Mouse (Mus musculus): ENCODE measurements around the gene Myo9b.
"Not testable (repeated sequence)": the region's sequence is repeated elsewhere in the genome, so short reads cannot be mapped to it uniquely, and the experiment has no call there.

Gene Myo9b

DNA sequence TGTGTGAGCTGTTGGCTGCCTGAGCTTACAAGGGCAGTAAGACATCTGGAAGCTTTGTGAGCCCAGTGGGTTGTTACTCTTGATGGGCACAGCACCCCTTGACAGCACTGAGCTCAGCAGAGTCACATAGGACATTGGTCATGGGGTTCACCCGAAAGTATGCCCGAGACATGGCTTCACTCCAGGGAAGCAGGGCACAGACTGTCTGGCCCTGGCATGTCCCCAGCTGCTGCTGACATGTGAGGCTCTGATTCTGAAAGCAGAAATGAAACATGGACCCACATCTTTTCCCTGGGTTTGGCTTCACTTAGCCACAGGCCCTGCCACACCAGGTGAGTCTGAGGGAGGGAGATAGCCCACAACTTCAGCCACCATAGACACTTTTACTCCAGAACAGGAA is 24.3 kb downstream of the Myo9b start:
- in situ Hi-C loops (cut with MboI, MseI), result no loop called here

DNA sequence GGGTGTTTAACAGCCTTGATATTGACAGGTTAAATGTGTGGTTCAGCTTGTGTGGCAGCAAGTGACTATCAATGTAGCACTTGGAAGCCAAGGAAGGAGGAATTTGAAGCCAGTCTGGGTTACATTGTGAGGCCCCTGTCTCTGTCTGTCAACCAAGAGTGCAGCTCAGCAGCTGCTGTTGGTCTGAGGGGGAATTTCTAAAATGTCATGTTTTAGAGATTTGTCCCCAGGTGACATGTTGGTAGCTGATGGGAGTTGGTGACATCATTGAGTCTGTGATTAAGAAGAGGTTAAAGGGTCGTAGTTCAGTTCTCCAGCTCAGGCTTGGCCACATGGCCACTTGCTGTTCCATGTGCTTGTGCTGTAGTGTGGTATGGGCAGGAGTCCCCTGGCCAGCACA is 24.9 kb downstream of the Myo9b start:
- in situ Hi-C loops (cut with MboI, MseI), result no loop called here

DNA sequence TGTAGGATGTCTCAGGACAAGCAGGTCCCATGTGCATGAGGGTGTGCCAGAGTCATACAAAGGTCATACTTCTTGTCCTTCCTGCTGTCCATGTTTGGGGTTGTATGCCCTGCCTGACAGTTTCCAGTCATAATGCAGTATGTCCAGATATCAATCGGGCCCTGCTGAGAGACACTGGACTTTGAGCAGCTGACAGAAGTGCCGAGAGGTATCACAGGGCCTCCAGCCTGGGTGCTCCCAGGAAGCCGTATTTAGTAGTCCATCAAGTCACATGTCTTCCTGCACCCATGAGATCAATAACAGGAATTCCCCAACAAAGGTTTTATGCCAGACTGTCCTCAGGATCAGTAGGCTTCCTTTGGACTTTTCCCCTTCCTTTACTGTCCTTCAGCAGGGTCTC is 27.2 kb downstream of the Myo9b start:
- in situ Hi-C loops (cut with MboI, MseI), result no loop called here

DNA sequence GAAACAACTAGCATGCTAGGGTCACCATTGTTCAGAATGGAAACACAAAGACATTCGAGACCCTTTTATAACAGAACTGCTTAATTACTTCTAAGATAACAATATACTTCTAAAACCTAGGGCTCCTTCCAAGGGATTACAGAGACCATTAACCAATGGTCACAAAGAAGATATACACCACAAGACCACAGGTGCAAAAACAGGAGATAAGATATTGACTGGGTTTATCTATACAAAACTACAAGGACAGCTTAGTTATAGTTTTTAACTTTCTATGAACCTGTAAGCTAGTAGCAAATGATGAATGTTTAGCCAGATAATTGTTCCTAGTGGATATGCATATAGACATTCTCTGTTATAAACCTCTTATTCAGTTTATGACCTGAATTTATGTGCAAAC is 30.3 kb downstream of the Myo9b start:
- in situ Hi-C loops (cut with MboI, MseI), result no loop called here

DNA sequence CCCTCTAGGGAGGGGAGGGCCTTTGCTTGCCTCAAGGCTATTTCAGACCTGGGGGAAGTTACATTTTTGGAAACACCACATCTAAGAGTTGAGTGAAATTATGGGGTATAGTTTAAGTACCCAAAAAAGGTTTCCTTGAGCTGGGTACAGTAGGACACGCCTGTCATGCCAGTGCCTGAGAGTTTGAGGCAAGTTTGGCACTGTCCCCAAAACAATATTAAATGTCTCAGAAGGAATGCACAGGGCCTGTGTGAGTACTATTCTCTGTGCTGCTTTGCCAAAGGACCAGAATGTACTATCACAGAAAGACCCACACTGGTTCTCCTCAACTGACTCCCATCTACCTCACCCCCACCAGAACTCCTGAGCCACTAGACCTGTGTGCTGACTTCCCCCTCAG is 31.1 kb downstream of the Myo9b start:
- in situ Hi-C loops (cut with MboI, MseI), result no loop called here

DNA sequence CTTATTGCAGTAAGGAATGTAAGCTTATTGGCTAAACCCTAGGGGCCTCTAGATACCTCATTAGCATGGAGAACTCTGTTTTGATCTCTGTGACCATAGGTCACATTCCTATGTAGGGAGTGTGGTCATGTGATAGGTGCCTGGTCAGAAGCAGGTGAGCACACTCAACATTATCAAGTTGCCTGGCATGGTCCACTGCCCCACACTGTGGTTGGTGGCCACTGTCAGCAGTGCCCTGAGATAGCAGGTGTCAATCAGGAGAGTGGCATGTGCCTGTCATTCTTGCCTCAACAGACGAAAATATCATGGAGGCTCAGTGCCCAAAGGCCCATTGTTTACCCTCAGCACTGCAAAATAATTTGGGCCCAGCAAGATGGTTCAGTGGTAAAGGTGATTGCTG is 33.5 kb downstream of the Myo9b start:
- in situ Hi-C loops (cut with MboI, MseI), result no loop called here

DNA sequence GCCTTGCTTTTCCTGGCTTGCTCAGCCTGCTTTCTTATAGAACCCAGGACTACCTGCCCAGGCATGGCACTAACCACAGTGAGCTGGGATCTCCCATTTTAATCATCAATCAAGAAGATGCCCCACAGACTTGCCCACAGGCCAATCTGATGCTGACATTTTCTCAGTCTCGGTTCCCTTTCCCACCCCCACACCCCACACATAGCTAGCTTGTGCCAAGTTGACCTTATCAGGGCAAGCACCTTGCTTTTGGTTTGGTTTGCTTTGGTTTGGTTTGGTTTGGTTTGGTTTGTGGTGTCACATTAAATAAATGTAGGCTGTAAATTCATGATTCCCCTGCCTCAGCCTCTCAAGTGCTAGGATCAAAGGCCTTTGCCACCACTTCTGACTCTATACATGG is 34.9 kb downstream of the Myo9b start:
- in situ Hi-C loops (cut with MboI, MseI), result no loop called here

DNA sequence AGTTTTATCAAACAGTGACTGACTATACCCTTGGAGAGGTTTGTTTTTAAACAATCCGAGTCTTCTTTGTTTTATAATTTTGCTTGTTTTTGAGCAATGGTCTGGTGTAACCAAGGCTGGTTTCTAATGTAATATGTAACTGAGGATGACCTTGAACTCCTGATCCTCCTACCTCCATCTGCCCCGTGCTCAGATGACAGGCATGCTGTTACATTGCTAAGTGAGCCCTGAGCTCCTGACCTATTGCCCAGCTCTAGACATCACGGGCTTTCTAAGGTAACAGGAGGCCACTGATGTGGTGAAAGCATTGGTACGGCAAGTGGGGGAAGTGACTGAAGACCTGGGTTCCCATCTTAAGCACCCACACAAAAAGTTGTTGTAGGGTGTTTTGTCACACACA is 35.4 kb downstream of the Myo9b start:
- in situ Hi-C loops (cut with MboI, MseI), result no loop called here

DNA sequence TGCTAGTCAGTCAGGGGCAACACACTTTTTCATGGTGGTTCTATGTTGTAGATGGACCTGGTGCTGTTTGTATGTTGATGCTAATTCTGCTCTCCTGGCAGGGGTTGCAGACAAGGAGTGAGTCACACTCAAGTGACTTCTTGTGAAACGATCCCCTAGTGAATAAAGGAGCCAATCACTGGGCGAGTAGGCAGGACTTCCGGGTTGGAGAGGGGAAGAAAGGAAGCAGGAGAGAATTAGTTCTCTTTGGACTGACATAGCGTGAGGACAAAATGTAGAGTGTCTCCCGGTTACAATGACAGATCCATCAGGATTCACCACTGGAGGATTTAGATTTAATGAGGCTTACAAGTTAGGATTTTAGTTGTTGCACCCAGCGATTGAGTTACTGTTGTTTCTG is 37.9 kb downstream of the Myo9b start:
- in situ Hi-C loops (cut with MboI, MseI), result no loop called here

DNA sequence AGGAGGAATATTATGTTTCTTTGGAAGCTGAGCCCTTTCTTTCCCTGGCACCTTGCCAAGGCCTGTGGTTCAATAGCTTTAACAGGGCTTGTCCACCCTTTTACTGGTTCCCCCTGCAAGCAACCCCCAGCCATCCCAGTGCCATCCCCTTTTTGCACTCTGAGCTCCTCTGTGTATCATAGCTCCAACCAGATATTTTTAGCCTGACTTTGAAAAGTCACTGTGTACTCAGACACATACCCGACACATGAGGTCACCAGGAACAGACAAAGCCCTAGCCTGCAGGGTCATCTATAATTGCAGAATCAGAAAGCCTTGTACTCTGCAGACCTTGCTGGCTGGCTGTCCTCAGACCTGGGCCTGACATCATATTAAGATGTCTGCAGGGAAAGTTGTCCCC is 40.2 kb downstream of the Myo9b start:
- in situ Hi-C loops (cut with MboI, MseI), result no loop called here

DNA sequence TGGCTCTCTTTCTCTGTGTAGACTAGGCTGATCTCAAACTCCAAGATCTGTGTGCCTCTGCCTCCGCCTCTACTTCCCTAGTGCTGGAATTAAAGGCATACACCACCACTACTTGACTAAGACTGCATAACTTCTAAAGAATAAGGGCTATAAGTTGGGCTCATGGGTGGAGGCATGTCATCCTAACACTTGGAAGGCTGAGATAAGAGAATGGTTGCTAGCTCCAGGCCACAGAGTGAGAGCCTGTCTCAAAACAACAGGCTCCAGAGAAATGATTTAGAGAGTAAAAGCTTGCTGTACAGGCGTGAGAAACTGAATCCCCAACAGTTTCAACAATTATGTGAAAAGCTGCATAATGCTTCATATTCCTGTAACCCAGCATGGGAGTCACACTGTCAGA is 41.4 kb downstream of the Myo9b start:
- in situ Hi-C loops (cut with MboI, MseI), result no loop called here

DNA sequence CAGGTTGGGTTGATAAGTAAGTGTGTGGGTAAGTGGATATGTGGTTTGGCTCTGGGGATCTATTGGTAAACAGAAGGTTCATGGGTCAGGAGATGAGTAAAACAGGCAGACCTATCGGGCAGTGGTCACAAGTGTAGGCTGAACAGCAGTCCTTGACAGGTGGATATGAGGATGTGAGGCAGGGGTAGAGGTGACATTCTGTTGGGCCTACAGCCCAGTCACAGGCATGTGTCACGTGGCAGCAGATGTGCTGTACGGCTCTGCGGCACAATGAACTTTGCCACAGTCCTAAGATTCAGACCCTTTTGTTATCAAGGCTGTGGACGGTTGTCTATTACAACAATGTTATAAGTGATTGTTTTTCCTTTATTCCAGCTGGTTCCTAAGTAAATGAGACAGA is 43.5 kb downstream of the Myo9b start:
- in situ Hi-C loops (cut with MboI, MseI), result no loop called here

DNA sequence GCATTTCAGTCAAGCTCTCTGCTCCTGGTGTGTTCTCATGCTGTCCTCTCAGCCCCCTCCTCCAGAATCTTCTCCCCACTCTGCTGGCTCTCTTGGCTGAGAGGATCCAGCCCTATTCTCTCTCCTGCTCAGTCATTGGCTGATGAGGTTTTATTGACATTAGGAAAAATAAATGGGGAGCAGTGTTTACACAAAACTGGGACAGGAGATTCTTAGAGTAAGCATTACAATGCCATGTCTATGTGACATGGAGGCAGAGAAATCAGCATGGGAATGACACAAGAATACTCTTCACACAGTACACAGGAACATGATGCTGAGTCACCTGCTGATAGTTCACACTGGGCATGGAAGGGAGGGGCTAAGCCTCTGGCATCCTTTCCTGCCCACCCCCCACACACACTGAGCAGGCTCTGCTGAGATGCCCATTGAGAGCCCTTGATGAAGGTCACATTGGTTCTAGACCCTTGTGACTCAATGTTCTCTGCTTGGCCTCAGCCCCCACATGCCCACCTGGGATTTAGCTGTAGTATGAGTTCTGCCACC is 44.0 kb downstream of the Myo9b start:
- in situ Hi-C loops (cut with MboI, MseI), result no loop called here

DNA sequence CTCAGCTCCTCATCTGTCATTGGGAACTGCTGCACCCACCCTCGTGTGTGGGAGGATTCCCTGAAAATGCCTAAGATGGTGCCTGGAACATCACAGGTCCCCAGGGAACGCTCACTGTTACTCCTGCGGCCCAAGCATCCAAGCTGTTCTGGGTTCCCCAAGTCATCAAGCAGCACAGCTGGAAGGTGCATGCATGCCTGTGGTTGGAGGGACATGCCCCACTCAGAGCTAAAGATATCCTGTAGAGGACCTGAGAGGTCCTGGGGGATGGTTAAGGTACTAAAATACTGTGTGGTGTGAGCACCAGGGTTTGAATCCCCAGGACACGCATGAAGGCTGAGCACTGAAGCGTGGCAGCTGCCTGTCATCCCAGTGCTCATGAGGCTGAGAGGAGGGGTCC is 46.1 kb downstream of the Myo9b start:
- in situ Hi-C loops (cut with MboI, MseI), result not testable (repeated sequence)

DNA sequence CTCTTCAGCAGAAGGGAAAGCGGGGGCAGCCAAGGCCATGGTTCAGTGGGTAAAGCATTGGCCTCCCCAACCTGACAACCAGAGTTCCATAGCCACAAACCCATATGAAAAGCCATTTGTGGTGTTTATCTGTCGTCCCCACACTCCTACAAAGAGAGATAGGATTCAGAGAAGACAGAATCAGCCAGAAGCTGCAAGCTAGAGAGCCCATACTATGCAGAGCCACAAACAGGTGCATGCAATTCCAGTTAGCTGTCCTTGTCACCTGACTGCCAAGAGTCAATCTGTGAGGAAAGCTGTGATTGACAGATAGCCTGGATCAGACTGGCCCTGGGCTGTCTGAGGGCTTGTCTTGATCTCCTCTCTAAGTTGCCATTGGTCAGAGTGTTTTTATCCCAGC is 47.2 kb downstream of the Myo9b start:
- in situ Hi-C loops (cut with MboI, MseI), result not testable (repeated sequence)

DNA sequence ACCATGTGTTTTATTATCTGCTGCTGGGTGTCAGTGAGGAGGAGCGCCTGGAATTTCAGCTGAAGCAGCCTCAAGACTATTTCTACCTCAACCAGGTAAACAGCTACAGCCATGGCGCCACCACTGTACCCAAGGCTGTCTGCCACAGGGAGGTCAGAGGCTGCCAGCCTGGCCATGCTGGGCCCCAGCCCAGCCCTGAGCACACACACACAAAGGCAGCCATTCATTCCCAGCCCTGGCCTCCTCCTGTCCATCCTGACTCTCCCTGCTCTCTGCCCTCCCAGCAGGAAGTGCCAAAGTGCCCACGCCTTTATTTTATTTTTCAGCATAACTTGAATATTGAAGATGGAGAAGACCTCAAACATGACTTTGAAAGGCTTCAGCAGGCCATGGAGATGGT is 50.4 kb downstream of the Myo9b start:
- in situ Hi-C loops (cut with MboI, MseI), result no loop called here

DNA sequence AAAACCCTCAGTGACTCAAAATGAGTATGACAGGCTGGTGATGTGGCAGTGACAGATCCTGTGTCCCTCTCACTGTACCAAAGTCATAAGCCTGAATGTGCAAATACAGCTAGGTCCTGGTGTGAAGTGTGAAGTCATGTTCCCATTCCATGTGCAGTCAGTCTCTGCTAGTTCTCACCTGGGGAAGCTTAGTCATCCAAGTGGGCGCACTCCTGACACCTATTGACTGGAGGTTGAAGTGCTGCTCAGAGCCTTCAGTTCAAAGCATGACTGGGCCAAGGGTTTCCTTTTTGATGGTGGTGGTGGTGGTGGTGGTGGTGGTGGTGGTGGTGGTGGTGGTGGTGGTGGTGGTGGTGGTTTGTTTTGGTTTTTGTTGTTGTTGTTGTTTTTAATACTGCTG is 52.3 kb downstream of the Myo9b start:
- in situ Hi-C loops (cut with MboI, MseI), result no loop called here

DNA sequence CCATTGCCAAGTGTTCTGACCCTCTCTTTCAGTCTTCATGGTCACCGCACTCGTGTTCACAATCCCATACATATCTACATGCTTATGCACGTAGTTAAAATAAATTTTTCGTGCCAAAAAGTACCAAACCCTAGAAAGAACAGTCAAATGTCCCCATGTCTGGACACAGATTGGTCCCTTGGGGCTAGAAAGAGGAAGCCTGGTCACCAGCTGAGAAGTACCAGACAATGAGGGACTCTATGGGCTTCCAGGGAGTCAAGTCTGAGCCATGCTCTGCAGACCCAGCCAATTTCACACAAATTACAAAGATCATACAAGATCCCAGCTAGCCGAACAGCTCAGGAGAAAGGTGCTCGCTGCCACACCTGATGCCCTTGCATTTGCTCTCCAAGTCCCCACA is 65.3 kb downstream of the Myo9b start:
- in situ Hi-C loops (cut with MboI, MseI), result not testable (repeated sequence)

DNA sequence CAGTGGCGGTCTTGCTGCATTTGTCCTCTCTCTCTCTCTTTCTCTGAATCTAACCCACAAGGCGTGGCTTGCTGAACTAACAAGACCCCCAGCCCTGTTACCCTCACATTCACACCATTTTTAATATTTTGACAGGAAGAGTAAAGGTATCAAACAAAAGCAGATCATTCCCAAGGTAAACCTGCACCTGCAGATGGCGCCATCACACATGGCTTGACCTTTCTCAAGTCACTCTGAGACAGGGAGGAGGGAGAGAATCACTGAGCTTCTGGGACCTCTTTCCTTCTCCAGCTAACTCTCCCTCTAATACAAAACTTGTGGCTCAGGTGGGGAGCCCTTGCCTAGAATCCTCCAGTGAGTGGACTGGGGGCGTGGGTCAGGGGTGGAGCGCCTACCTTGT is 68.1 kb downstream of the Myo9b start:
- in situ Hi-C loops (cut with MboI, MseI), result no loop called here

DNA sequence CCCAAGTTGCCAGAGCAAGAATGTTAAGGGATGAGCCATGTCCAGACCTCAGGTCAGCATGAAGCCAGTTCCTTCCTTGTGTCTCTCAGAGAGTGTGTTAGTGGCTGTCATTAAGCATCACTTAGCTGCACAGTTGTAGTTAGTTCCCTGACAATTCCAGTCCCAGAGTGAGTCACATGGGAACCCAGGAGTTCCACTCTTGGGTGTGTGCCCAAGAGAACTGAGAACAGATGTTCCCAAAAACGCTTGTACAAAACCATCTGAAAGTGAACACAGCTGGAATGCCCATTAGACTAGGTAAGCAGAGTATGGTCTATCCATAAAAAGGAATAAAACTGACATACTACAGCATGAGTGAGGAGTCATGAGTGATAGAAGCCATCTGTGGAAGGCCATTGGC is 74.1 kb downstream of the Myo9b start:
- in situ Hi-C loops (cut with MboI, MseI), result no loop called here

DNA sequence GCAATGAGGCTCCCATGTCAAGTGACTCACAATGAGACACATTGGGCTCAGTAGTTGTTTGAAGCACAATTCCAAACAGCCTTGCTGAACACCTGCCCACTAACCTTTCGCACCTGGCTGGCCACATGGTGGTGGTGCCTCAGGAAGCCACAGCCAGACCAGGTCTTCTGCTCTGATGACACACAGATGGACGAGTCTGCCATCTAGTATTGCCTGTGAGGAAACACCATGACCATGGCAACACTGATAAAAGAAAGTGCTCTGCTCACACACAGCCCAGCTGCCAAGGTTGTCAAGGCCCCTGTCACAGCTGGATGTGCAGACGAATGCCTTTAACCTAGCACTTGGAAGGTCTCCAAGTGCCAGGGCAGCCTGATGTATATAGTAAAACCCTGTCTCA is 78.6 kb downstream of the Myo9b start:
- in situ Hi-C loops (cut with MboI, MseI), result no loop called here

DNA sequence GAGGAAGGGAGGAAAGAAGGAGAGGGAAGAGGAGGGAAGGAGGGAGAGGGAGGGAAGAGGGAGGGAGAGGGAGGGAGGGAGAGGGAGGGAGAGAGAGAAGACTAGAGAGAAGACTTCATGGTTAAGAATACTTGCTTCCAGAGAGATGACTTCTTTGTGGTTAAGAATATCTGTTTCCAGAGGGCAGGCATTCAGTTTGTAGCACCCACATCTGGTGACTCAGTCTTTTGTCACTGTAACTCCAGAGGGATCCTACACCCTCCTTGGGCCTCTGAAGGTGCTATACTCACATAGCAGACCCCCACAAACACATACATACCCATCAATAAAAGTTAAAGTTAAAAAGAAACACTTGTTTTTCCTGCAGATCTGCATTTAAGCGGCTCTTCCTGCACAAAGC is 79.0 kb downstream of the Myo9b start:
- in situ Hi-C loops (cut with MboI, MseI), result no loop called here

DNA sequence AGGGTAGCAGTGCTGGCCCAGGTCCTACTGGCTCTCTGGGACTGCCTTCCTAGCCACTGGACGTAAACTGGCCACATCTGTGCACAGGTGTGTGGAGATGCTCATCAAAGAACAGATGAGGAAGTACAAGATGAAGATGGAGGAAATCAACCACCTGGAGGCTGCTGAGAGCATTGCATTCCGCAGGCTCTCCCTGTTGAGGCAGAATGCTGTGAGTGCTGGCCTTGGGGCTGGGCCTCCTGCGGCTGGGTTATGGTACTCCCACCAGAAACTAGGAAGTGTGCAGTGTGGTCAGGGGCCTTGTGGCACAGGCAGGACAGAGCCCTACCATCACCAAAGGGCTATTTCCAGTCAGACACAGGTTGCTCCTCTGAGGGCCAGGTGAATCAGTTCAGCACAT is 85.5 kb downstream of the Myo9b start:
- in situ Hi-C loops (cut with MboI, MseI), result no loop called here

DNA sequence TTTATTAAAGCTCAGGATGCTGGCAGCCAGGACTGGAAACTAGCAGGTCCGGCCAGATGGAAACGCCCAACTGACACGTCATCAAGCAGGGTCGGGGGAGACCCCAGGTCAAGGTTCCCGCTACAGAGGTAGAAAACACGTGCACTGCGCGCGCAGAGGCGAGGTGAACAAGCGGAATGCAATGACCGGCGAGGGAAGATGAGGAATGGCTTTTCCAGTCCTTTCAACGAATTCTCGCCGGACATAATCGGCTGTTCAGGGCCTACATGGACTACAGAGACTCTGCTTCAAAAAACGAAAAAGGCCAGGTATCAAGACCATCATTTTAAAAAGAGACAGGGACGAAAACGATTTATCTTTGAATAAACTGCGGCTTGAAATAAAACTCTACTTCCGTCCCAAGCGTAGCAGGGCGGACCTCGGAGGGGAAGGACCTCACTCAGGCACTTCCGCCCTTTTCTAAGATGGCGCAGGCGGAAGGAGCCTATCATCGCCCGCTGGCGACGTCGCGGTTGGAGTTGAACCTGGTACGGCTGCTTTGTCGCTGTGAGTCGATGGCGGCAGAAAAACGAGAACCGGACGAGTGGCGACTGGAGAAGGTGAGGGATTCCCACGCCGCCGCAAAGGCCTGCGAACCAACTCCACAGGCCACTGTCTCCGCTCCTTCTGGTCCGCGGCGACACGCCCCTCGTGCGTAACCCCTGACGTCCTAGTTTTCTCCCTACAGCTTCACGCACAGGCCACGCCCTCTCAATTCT is 94.4 kb downstream of the Myo9b start, which contains the start of gene Use1:
Use1 (plus strand) TSS at position 78 of the 758 bp plus-strand sequence.
- in situ Hi-C loops (cut with MboI, MseI), result no loop called here

All from T-helper 2 cell (primary cell).